Mouse (Mus musculus) intestine, embryonic 15.5 days (tissue): Measurements from ENCODE around the gene Gm9758. TPM values are rescaled to one million over a fixed set of nuclear protein-coding genes. Genes with fewer than 3 reads are reported as not detected.
"Not testable (repeated sequence)": the region's sequence is repeated elsewhere in the genome, so short reads cannot be mapped to it uniquely, and the experiment has no call there.

ENCODE experiments used
- ATAC-seq: fragments of 200-750 bp; cut with Nextera tagmentation; 2 replicates; pipeline ENCODE4 v1.8.0; 2017; ENCODE audit warnings: moderate TSS enrichment, moderate library complexity
- H3K27ac ChIP-seq: fragments of 300-500 bp; sonication (generic); 2 replicates; pipeline ENCODE4 v1.5.1; 2015; ENCODE audit warnings: mild to moderate bottlenecking, inconsistent platforms
- H3K27me3 ChIP-seq: fragments of 300-500 bp; sonication (generic); replicated peaks from 2 replicates; pipeline ENCODE4 v1.6.1; 2015; ENCODE audit warnings: inconsistent platforms
- H3K36me3 ChIP-seq: fragments of 300-500 bp; sonication (generic); 2 replicates; pipeline ENCODE4 v1.6.1; 2015; ENCODE audit warnings: inconsistent platforms
- H3K4me1 ChIP-seq: fragments of 300-500 bp; sonication (generic); replicated peaks from 2 replicates; pipeline ENCODE4 v1.6.1; 2015; ENCODE audit warnings: inconsistent platforms
- H3K4me2 ChIP-seq: fragments of 300-500 bp; sonication (generic); replicated peaks from 2 replicates; pipeline ENCODE4 v1.6.1; 2015; ENCODE audit warnings: mild to moderate bottlenecking, inconsistent platforms
- H3K4me3 ChIP-seq: fragments of 300-500 bp; sonication (generic); replicated peaks from 2 replicates; pipeline ENCODE4 v1.5.1; 2015; ENCODE audit warnings: inconsistent platforms
- H3K9ac ChIP-seq: fragments of 300-500 bp; sonication (generic); 2 replicates; pipeline ENCODE4 v1.6.1; 2015; ENCODE audit warnings: inconsistent platforms
- H3K9me3 ChIP-seq: fragments of 300-500 bp; sonication (generic); 2 replicates; pipeline ENCODE4 v1.6.1; 2016; ENCODE audit warnings: inconsistent platforms
- WGBS: fragments of 180-500 bp; shearing (Covaris S2); methylation state at CpG from one replicate; pipeline ENCODE4 v1.1.7; 2015; 5-methylcytosine and 5-hydroxymethylcytosine counted together
- polyA plus RNA-seq: library from polyadenylated mRNA; unstranded; fragments of >200 nt; fragmentation: Nextera tagmentation; extraction: Ambion mirVana; gene quantifications from 2 replicates; pipeline ENCODE4 v1.2.1, GENCODE M21; 2015

The Gm9758 gene
- not detected in 2 replicates for polyA plus RNA-seq

DNA sequence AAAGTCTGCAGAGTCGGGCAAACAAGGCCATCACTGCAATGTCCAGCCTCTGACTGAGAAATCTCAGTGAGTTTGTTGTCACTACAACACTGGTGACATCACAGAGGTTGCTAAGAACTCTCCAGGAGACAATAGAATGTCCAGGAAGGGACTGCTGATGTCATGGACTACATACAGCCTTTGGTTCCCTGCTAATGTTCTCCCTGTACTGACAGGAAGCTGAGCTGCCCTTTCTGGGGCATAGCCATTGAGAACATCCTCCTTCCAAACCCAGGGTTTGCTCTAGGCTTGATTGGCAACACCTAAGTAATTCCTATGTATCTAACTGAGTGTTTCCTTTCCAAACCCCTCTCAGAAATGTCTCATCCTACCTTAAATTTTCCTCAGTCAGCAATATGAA, at the start of gene Gm9758:
Gene Gm9758 (minus strand): TSS at position 101 of the 400 bp plus-strand sequence.
- H3K9ac ChIP-seq, H3K27me3 ChIP-seq, ATAC-seq, H3K36me3 ChIP-seq, H3K27ac ChIP-seq, H3K4me2 ChIP-seq, H3K4me3 ChIP-seq, H3K9me3 ChIP-seq, H3K4me1 ChIP-seq: not testable (repeated sequence)
- WGBS: 52% methylated on average over 1 of the region's 1 CpGs

DNA sequence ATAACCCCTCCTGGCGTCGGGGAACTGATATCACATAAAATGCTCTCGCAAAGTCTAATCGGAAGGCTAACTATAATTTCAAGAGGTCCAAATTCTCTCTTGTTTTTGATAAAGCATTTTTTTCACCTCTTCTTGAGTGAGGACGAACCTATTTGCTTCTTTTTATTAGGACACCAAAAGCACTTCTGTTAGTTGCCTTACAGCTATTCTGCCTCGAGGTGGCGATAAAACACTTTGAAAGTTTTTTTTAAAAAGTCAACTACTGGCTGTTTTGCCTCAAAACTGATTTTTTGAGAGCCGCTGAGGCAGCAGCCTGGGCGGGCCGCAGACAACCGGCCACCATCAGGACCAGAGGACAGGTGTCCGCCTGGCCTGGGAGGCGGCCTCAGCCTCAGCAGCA, 49.1 kb upstream of the Gm9758 start:
- not testable (repeated sequence) for H3K27ac ChIP-seq, H3K36me3 ChIP-seq, ATAC-seq, H3K9me3 ChIP-seq, H3K27me3 ChIP-seq, H3K4me3 ChIP-seq, H3K4me2 ChIP-seq, H3K4me1 ChIP-seq, H3K9ac ChIP-seq
- WGBS: 79% methylated on average over 13 of the region's 13 CpGs

DNA sequence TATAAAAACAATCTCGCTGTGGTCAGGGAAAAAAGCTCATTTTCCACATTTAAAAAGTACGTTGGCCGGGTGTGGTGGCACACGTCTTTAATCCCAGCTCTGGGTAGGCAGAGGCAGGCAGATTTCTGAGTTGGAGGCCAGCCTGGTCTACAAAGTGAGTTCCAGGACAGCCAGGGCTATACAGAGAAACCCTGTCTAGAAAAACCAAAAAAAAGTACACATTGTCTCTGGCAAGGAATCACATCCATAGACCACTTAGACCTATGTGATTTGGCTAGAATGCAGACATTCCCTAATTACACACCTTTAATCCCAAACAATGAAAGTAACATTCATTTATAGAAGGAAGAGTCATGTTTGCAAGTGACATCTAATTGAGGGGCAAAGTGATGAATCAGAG, 46.8 kb upstream of the Gm9758 start:
- not testable (repeated sequence) for H3K36me3 ChIP-seq, H3K9ac ChIP-seq, H3K27ac ChIP-seq, H3K4me1 ChIP-seq, H3K4me3 ChIP-seq, H3K9me3 ChIP-seq, H3K4me2 ChIP-seq, H3K27me3 ChIP-seq
- 83% methylated on average over 4 of the region's 4 CpGs for WGBS
- 0 out of 2 replicates have a peak, but pooled peaks have one; percentile 58 for ATAC-seq

DNA sequence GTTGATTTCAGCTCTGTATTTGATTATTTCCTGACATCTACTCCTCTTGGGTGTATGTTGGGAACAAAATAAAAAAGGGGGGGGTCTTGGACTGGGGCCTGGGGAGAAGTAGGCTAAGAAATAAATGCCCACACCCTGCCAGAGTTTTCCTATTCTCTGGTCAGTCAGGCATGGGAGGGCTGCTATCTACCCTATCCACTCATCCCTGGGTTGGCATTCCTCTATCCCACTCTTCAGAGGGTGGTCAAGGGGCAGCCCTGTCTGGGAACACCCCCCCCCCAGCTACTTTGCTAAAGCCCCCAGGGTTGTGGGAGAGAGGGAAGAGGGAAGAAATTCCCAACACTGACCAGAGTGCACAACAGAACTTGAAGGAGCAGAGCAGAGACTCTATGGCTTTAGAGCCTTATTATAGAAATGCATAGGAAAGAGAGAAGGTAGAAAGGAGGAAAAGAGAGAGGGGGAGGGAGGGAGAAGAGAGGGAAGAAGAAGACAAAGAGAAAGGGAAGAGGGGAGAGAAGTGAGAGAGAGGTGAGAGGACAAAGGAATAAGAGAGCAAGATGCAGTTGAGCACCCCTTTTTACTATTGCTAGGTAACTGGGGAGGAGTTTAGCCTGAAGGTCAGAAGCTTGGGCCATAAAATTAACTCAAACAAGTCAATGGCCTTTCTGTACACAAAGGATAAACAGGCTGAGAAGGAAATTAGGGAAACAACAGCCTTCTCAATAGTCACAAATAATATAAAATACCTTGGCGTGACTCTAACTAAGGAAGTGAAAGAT, 41.4 kb upstream of the Gm9758 start:
- H3K4me2 ChIP-seq, H3K9me3 ChIP-seq, H3K36me3 ChIP-seq, H3K27ac ChIP-seq, H3K4me1 ChIP-seq, H3K9ac ChIP-seq, H3K4me3 ChIP-seq, ATAC-seq, H3K27me3 ChIP-seq: not testable (repeated sequence)
- WGBS: 68% methylated on average over 1 of the region's 1 CpGs

DNA sequence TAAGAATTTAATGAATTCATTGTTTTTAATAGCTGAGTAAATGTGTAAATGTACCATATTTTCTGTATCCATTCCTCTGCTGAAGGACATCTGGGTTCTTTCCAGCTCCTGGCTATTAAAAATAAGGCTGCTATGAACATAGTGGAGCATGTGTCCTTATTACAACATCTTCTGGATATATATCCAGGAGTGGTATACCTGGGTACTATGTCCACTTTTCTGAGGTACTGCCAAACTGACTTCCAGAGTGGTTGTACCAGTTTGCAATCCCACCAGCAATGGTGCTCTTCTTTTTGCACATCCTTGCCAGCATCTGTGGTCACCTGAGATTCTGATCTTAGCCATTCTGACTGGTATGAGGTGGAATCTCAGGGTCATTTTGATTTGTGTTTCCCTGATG, 38.9 kb upstream of the Gm9758 start:
- H3K9ac ChIP-seq: not testable (repeated sequence)

DNA sequence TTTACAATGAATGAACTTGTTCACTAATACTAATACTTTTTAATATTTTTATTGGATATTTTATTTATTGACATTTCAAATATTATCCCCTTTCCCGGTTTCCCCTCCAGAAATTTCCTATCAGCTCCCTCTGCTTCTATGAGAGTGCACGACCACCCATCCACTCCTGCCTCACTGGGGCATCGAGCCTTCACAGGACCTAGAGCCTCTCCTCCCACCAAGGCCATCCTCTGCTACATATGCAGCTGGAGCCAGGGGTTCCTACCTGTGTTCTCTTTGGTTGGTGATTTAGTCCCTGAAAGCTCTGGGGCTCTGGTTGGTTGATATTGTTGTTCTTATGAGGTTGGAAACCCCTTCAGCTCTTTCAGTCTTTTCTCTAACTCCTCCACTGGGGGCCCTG, 38.0 kb upstream of the Gm9758 start:
- H3K9ac ChIP-seq, ATAC-seq, H3K4me1 ChIP-seq, H3K27ac ChIP-seq, H3K36me3 ChIP-seq, H3K4me3 ChIP-seq, H3K27me3 ChIP-seq, H3K9me3 ChIP-seq, H3K4me2 ChIP-seq: not testable (repeated sequence)
- 70% methylated on average over 3 of the region's 3 CpGs for WGBS

More for the DNA sequence above, 38.9 kb upstream of the Gm9758 start:
- H3K4me1 ChIP-seq, H3K27me3 ChIP-seq, H3K36me3 ChIP-seq, H3K4me2 ChIP-seq, H3K27ac ChIP-seq, H3K9me3 ChIP-seq, H3K4me3 ChIP-seq, ATAC-seq: not testable (repeated sequence)

DNA sequence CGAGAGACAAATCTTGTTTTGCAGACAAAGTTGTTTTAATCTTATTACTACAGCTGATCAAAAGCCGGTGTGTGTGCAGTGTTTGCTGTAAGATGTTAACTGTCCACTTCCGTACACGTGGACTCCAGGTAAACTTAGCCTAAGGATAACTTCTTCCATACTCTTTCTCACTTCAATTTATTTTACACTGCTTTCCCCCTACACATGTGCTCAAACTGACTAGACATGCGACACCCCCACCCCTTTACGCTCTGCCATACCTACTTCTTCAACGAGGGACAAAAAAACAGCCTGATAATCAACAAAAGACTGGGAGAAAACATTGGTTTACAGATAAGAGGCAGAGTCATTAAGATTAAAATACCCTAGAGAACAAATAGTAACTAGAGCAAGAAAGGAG, 37.1 kb upstream of the Gm9758 start:
- H3K9me3 ChIP-seq, H3K4me3 ChIP-seq, H3K4me1 ChIP-seq, H3K4me2 ChIP-seq, H3K9ac ChIP-seq, H3K27ac ChIP-seq, H3K27me3 ChIP-seq, H3K36me3 ChIP-seq: not testable (repeated sequence)
- WGBS: 62% methylated on average over 7 of the region's 7 CpGs
- peak; percentile 53 for ATAC-seq

DNA sequence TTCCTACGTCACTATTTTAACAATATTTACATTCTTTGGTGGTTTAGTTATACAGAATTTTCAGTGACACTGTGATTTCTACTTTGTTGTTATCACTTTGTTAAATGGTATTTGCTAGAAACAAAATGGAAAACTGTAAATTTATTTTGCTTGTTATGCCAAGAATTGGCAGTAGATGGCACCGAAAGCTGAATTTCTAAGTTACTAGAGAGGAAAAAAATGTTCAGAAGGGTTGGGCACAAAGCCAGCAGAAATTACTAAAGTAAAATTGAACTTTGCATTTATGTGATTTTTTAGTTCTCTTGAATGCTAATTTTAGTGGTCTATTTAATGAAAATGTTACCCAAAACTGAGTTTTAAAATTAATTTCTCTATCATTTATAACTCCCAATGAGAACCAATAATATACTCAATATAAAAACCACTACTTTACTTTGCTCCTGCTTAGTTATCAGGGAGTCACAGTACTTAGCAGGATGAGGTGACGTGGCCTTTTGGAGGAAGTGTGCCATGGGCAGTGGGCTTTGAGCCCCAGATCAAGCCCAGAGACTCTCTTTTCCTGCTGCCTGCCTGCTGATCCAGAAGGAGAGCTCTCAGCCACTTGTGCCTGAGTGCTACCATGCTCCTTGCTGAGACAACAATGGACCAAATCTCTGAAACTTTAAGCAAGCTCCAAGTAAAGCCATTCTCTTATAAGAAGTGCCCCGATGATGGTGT, 32.9 kb upstream of the Gm9758 start:
- H3K36me3 ChIP-seq, ATAC-seq, H3K9ac ChIP-seq, H3K27ac ChIP-seq, H3K4me2 ChIP-seq, H3K9me3 ChIP-seq, H3K27me3 ChIP-seq, H3K4me1 ChIP-seq, H3K4me3 ChIP-seq: not testable (repeated sequence)
- WGBS: 53% methylated on average over 4 of the region's 4 CpGs

DNA sequence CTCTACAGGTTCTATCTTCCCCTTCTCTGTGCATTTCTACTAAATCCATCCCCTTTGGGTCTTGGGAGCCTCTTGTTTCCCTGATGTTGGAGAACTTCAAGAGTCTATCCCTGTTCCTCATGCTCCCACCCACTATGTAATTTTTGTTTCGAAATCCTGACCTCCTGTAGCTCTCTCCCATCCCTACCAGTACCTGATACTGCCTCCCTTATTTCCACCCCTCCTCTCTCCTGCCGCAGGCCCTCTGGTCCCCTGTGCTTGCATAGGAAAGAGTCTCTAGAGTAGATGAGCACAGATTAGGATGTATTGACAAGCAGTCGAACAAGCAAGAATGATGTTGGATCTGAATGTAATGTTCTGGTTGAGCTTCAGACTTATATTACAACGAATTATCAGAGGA, 30.8 kb upstream of the Gm9758 start:
- H3K9me3 ChIP-seq, H3K9ac ChIP-seq, H3K4me1 ChIP-seq, H3K27me3 ChIP-seq, H3K4me2 ChIP-seq, H3K27ac ChIP-seq, H3K36me3 ChIP-seq, H3K4me3 ChIP-seq: not testable (repeated sequence)
- ATAC-seq: peak; percentile 34; the same call in 1 of the 2 replicates
- WGBS: 42% methylated on average over 4 of the region's 4 CpGs

DNA sequence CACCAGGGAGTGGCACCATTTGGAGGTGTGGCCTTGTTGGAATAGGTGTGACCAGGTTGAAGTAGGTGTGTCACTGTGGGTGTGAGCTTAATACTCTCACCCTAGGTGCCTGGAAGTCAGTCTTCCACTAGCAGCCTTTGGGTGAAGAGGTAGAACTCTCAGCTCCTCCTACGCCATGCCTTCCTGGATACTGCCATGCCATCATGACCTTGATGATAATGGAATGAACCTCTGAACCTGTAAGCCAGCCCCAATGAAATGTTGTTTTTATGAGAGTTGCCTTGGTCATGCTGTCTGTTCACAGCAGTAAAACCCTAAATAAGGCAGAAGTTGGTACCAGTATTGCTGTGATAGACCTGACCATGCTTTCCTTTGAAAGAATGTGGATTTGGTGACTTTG, 26.3 kb upstream of the Gm9758 start:
- 89% methylated on average over 1 of the region's 1 CpGs for WGBS
- not testable (repeated sequence) for H3K4me1 ChIP-seq, H3K27ac ChIP-seq, H3K27me3 ChIP-seq, H3K4me2 ChIP-seq, H3K9me3 ChIP-seq, H3K9ac ChIP-seq, H3K4me3 ChIP-seq, ATAC-seq, H3K36me3 ChIP-seq

DNA sequence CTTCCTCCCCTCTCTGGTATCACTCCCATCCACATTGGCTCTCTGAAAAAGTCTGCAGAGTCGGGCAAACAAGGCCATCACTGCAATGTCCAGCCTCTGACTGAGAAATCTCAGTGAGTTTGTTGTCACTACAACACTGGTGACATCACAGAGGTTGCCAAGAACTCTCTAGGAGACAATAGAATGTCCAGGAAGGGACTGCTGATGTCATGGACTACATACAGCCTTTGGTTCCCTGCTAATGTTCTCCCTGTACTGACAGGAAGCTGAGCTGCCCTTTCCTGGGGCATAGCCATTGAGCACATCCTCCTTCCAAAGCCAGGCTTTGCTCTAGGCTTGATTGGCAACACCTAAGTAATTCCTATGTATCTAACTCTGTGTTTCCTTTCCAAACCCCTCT, 23.6 kb upstream of the Gm9758 start, which contains the start of gene Speer4e:
Gene Speer4e (minus strand): TSS at position 101 of the 400 bp plus-strand sequence.
- not testable (repeated sequence) for H3K4me2 ChIP-seq, H3K4me3 ChIP-seq, H3K9me3 ChIP-seq, H3K27me3 ChIP-seq, H3K9ac ChIP-seq, H3K4me1 ChIP-seq, ATAC-seq, H3K27ac ChIP-seq, H3K36me3 ChIP-seq
- WGBS: 46% methylated on average over 1 of the region's 1 CpGs

DNA sequence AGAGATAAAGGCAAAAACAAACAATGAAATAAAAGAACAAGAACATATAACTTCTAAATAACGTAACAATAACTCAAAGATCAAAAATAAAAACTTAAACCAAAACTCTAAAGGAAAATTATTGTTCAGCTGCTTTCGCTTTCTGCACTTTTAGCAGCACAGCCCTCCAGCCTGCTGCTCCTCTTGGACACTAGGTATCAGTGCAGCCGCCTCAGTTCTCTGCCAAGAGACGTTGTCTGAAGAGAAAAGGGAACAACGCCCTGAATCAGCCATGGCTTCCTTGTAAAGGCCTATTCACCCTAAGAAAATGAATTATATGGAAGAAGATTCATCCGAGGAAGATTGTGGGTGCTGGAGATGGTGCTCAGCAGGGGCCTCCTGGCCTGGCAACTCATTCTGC, 19.0 kb upstream of the Gm9758 start:
- not testable (repeated sequence) for H3K4me2 ChIP-seq, ATAC-seq, H3K27me3 ChIP-seq, H3K4me1 ChIP-seq, H3K9ac ChIP-seq, H3K9me3 ChIP-seq, H3K4me3 ChIP-seq, H3K36me3 ChIP-seq, H3K27ac ChIP-seq
- WGBS: 79% methylated on average over 5 of the region's 6 CpGs

DNA sequence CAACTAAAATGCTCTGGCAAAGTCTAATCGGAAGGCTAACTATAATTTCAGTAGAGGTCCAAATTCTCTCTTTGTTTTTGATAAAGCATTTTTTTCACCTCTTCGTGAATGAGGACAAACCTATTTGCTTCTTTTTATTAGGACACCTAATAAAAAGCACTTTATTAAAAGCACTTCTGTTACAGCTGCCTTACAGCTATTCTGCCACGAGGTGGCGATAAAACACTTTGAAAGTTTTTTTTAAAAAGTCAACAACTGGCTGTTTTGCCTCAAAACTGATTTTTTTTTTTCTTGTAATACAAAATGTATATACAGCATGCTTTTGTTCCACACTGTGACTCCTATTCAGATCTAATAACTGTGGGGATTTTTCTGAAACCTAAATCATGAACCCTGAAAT, 12.3 kb upstream of the Gm9758 start:
- H3K9me3 ChIP-seq, ATAC-seq, H3K36me3 ChIP-seq, H3K4me2 ChIP-seq, H3K27me3 ChIP-seq, H3K4me3 ChIP-seq, H3K27ac ChIP-seq, H3K9ac ChIP-seq, H3K4me1 ChIP-seq: not testable (repeated sequence)
- WGBS: 29% methylated on average over 4 of the region's 4 CpGs
